In the genomic region with DNA sequence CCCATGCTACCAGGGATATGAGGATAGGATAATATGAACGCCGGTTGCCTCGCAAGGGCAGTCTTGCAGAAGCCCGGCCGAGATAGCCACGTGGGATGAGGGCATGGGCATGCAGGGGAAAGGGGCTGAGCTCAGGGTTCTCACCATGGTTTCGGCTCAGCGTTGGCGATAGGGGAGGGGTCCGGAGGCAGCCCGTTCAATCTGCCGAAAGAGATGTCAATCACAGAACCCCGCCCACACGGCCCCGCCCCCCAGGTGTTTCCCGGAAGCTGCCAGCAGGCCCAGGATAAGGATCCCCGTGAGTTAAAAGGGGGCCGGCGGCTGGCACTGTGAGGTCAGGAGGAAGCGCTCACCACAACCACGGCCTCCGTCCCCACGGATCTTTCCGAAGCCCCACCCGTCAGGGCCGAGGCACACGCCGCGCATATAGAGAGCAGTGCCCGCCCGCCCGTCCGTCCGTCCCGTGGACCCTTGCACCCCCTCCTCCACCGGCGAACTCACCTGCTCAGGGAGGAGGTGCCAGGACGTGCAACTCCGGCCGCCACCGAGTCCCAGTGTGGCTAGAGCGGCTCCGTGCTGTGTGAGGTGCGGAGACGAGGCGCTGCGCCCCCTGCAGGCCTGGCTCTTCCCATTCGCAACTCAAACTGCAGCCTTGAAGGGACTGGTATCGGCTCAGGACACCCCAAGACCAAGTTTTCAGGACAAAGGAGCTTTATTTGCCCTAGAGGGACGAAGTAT, we compare ENCODE assay signal across 8 mouse cellular contexts. TPM values are rescaled to one million over a fixed set of nuclear protein-coding genes. Genes with fewer than 3 reads are reported as not detected.
DNase-seq lines count a peak whose midpoint lies in the region; ATAC-seq and TF ChIP-seq lines count a peak whose summit lies in the region.

Gene Rabggta, minus strand, starts transcription at position 564 of the 738 bp plus-strand sequence.

- peak within 1 kb of the TSS; percentile 76 for H3K9ac ChIP-seq in forebrain, postnatal 0 days
- peak within 1 kb of the TSS; percentile 68 for H3K9ac ChIP-seq in lung, embryonic 15.5 days

- H3K27me3 ChIP-seq in G1E (ENCODE audit: insufficient read depth, low read length): no peaks in the 10 kb centered on the region
- H3K27me3 ChIP-seq in forebrain, postnatal 0 days (ENCODE audit: insufficient read depth, low read length): no peaks in the 10 kb centered on the region
- no peaks in the 10 kb centered on the region for H3K27me3 ChIP-seq in lung, embryonic 15.5 days

- no peaks in the 10 kb centered on the region for H3K9me3 ChIP-seq in G1E (replicated peaks)
- no peaks in the 10 kb centered on the region for H3K9me3 ChIP-seq in forebrain, postnatal 0 days (ENCODE audit: low read length)
- no peaks in the 10 kb centered on the region for H3K9me3 ChIP-seq in lung, embryonic 15.5 days

- peaks cover 43% of the 10 kb centered on the region for H3K36me3 ChIP-seq in G1E (replicated peaks)
- peaks cover 22% of the 10 kb centered on the region for H3K36me3 ChIP-seq in forebrain, postnatal 0 days (ENCODE audit: insufficient read depth)
- peaks cover 22% of the 10 kb centered on the region for H3K36me3 ChIP-seq in lung, embryonic 15.5 days

- peaks cover 63% of the 10 kb centered on the region for H3K4me1 ChIP-seq in G1E (ENCODE audit: insufficient read depth, low read depth, low read length)
- no peaks in the 10 kb centered on the region for H3K4me1 ChIP-seq in forebrain, postnatal 0 days (ENCODE audit: insufficient read depth)
- peaks cover 15% of the 10 kb centered on the region; the same call in 1 of the 2 replicates for H3K4me1 ChIP-seq in lung, embryonic 15.5 days

- WGBS in forebrain, postnatal 0 days: under 1% methylated on average over 50 of the region's 50 CpGs
- WGBS in lung, embryonic 15.5 days: under 1% methylated on average over 47 of the region's 50 CpGs

- peak; percentile 84 for DNase-seq in G1E (ENCODE audit: low spot score)
- peak; percentile 94 to 97 for DNase-seq in cerebellum, adult 18-20 months
- DNase-seq in forebrain, postnatal 0 days: peak; percentile 95
- peak; percentile 93 for DNase-seq in heart, postnatal 4 days
- peak; percentile 88 to 93 for DNase-seq in layer of hippocampus, adult 8-10 months (ENCODE audit: low spot score in 2 of 2)
- DNase-seq in ovary, adult 18-20 months (ENCODE audit: low spot score): peak; percentile 85
- peak; percentile 94 for DNase-seq in thymus, postnatal 0 days (ENCODE audit: low spot score)

- peak; percentile 64; the same call in 1 of the 2 replicates for ATAC-seq in G1E (ENCODE audit: extremely low read depth, insufficient number of reproducible peaks, low FRiP score, poor library complexity, severe bottlenecking)
- ATAC-seq in forebrain, postnatal 0 days: peak; percentile 97
- ATAC-seq in lung, embryonic 15.5 days (ENCODE audit: borderline replicate concordance, extremely low read depth, low FRiP score, low TSS enrichment): peak; percentile 95

- peak; percentile 77 for TF ChIP-seq CTCF in G1E (IDR thresholded peaks at IDR 0.05; ENCODE audit: low read depth, low read length)
- peak; percentile 98 for TF ChIP-seq CTCF in forebrain, postnatal 0 days (IDR thresholded peaks at IDR 0.05; ENCODE audit: low read depth)

- H3K4me3 ChIP-seq in G1E (ENCODE audit: low read depth, low read length): peak within 1 kb of the TSS; percentile 88
- peak within 1 kb of the TSS; percentile 57 for H3K4me3 ChIP-seq in forebrain, postnatal 0 days (ENCODE audit: low read depth, low read length)
- peak within 1 kb of the TSS; percentile 84 for H3K4me3 ChIP-seq in lung, embryonic 15.5 days

- peak within 1 kb of the TSS; percentile 79 for H3K27ac ChIP-seq in forebrain, postnatal 0 days (ENCODE audit: low read depth, low read length)
- peak within 1 kb of the TSS; percentile 89 for H3K27ac ChIP-seq in lung, embryonic 15.5 days

- peak within 1 kb of the TSS; percentile 78 for H3K4me2 ChIP-seq in forebrain, postnatal 0 days (ENCODE audit: low read depth)
- peak within 1 kb of the TSS; percentile 72 for H3K4me2 ChIP-seq in lung, embryonic 15.5 days

RNA-seq across cellular contexts. Expression of gene Rabggta, which starts in this region (rescaled TPM):
- total RNA-seq in G1E (2014; fragmentation: Nextera tagmentation) (11.9 and 12.4 TPM in 2 replicates), G1E (2017) (15.2 and 17.3 TPM in 2 replicates)
- 19.3 and 27.6 TPM in 2 replicates for polyA plus RNA-seq in G1E (2012)
- total RNA-seq in forebrain, postnatal 0 days (2014; rRNA removed): 72.8 and 73.3 TPM in 2 replicates
- polyA plus RNA-seq in forebrain, postnatal 0 days (2015; fragmentation: Nextera tagmentation; extraction: Ambion mirVana): 49.4 and 56.9 TPM in 2 replicates
- 10 to 100 TPM; 13.1 to 13.9 TPM for total RNA-seq in heart, postnatal 4 days (2021)
- 10 to 100 TPM; 42.8 to 53.5 (median 44.8) TPM for total RNA-seq in layer of hippocampus, adult 8-10 months (2022)
- 31.8 and 33.2 TPM in 2 replicates for polyA plus RNA-seq in lung, embryonic 15.5 days (2015; fragmentation: Nextera tagmentation; extraction: Ambion mirVana)
- polyA plus RNA-seq in thymus, postnatal 0 days (2015; fragmentation: Nextera tagmentation; extraction: Ambion mirVana): 32.2 and 39.4 TPM in 2 replicates

Comparison
In these comparisons a context has a peak if more than half of its experiments do, and no peak if none do; other contexts are left out.
1. Peak in every context shown above with its lines: DNase-seq, ATAC-seq, H3K4me3 ChIP-seq and H3K27ac ChIP-seq.